Mouse (Mus musculus): ENCODE data around the gene Mad1l1. TPM values are rescaled to one million over a fixed set of nuclear protein-coding genes. Genes with fewer than 3 reads are reported as not detected.

Gene Mad1l1
- polyA plus RNA-seq, 1 experiment from 2014 or later = 42.3 TPM

DNA sequence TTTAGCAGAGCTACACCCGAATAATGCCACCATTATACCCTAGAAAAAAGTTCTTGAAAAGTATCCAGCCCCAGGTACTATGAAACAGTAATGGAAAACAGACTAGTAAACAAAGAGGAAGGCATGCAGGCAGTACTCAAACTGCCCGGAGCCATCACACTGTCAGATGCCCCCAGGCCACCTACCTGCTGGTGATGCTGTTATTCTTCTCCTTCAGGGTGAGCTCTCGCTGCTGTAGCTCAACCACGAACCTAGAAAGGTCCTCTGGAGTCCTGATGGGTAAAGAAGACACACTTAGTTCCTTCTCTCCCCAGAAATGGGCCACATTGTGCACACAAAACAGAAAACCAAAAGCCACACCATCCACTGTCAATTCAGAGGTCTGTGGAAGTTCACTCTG lies 60.0 kb downstream of the Mad1l1 start:
- DNase-seq (ENCODE audit: low spot score) (no peak), ATAC-seq (replicated peaks; ENCODE audit: low FRiP score, low TSS enrichment, low read depth) (no peak)
- no peak overlapping the region for H3K4me3 ChIP-seq (ENCODE audit: low read depth, low read length)
- H3K4me2 ChIP-seq (ENCODE audit: low read length) = no peak overlapping the region
- 88% methylated on average over 4 of the region's 4 CpGs for WGBS
- no peaks in the 10 kb centered on the region for H3K27me3 ChIP-seq (replicated peaks; ENCODE audit: control insufficient read depth, insufficient read depth, low read length)
- H3K9ac ChIP-seq (ENCODE audit: low read length) = no peak overlapping the region
- no peaks in the 10 kb centered on the region for H3K9me3 ChIP-seq (ENCODE audit: control insufficient read depth, low read length)
- H3K27ac ChIP-seq (ENCODE audit: low read depth) = no peak overlapping the region
- H3K4me1 ChIP-seq (replicated peaks; ENCODE audit: control insufficient read depth, insufficient read depth, low read length) = no peaks in the 10 kb centered on the region
- peaks cover 7% of the 10 kb centered on the region; the same call in 1 of the 2 replicates for H3K36me3 ChIP-seq (ENCODE audit: control insufficient read depth, insufficient read depth, low read length)

DNA sequence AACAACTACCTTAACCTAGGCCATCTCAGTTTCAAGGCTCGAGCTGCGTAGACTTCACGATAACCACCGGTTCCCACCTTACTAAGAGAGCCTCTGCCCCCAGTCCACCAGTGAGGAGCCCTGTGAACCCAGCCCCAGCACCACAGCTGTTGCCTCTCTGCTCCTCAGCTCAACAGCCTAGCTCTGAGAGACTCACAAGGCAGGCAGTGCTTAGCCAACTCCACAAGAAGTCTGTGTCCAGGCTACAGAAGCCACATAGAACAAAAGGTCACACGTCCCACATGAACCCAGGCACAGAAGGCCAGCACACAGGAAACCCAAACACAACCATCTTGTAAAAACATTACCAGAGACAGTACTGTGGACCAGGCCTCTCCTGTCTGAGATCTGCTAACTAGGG lies 62.7 kb downstream of the Mad1l1 start:
- H3K4me2 ChIP-seq (ENCODE audit: low read length) = no peak overlapping the region
- WGBS = 88% methylated on average over 5 of the region's 5 CpGs
- no peak for ATAC-seq (replicated peaks; ENCODE audit: low FRiP score, low TSS enrichment, low read depth)
- DNase-seq (ENCODE audit: low spot score) = no peak
- no peak overlapping the region for H3K27ac ChIP-seq (ENCODE audit: low read depth)
- no peak overlapping the region for H3K4me3 ChIP-seq (ENCODE audit: low read depth, low read length)
- no peaks in the 10 kb centered on the region for H3K4me1 ChIP-seq (replicated peaks; ENCODE audit: control insufficient read depth, insufficient read depth, low read length)
- H3K36me3 ChIP-seq (ENCODE audit: control insufficient read depth, insufficient read depth, low read length) = peaks cover 7% of the 10 kb centered on the region; the same call in 1 of the 2 replicates
- H3K9ac ChIP-seq (ENCODE audit: low read length) = no peak overlapping the region
- no peaks in the 10 kb centered on the region for H3K27me3 ChIP-seq (replicated peaks; ENCODE audit: control insufficient read depth, insufficient read depth, low read length)
- no peaks in the 10 kb centered on the region for H3K9me3 ChIP-seq (ENCODE audit: control insufficient read depth, low read length)

DNA sequence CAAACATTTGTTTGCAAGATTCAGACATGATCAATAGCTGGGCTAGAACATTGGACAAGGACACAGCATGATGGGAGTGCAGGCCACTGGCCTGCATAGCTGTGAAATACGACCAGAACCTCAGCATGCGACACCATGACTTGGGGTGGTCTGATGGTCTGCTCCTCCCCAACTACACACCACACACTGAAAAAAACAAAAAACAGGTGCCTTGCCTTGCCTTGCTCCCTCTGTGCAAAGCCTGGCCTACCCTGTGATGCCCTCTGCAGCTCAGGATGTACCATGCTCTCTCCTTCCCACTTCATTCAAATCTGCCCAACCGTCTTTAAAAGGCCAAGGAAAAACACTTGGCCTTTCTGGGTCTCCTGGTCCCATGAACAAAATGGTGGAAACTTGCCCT lies 63.3 kb downstream of the Mad1l1 start:
- DNase-seq (ENCODE audit: low spot score) (no peak), ATAC-seq (replicated peaks; ENCODE audit: low FRiP score, low TSS enrichment, low read depth) (no peak)
- H3K4me3 ChIP-seq (ENCODE audit: low read depth, low read length) = no peak overlapping the region
- peaks cover 7% of the 10 kb centered on the region; the same call in 1 of the 2 replicates for H3K36me3 ChIP-seq (ENCODE audit: control insufficient read depth, insufficient read depth, low read length)
- no peaks in the 10 kb centered on the region for H3K9me3 ChIP-seq (ENCODE audit: control insufficient read depth, low read length)
- no peaks in the 10 kb centered on the region for H3K27me3 ChIP-seq (replicated peaks; ENCODE audit: control insufficient read depth, insufficient read depth, low read length)
- no peaks in the 10 kb centered on the region for H3K4me1 ChIP-seq (replicated peaks; ENCODE audit: control insufficient read depth, insufficient read depth, low read length)
- WGBS = 86% methylated on average over 3 of the region's 3 CpGs
- H3K4me2 ChIP-seq (ENCODE audit: low read length) = no peak overlapping the region
- H3K9ac ChIP-seq (ENCODE audit: low read length) = no peak overlapping the region
- H3K27ac ChIP-seq (ENCODE audit: low read depth) = no peak overlapping the region

DNA sequence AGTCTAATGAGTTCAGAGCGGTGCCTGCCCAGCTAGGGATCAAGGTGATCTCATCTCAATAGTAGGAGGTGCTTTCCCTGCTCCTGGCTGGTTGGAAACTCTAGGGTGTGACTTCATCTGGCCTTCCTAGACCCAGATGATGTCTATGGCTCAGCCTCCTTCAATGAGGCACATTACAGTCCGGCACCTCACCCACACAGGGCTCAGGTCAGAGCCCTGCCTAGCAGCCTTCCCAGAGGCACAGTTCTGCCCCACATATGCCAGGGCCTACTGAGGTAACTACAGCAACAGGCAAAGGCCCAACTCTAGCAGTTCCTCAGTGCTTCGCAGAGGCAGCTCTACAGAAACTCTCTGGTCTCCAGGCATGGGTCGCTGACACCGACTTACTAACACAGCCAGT lies 63.9 kb downstream of the Mad1l1 start:
- DNase-seq (ENCODE audit: low spot score) (no peak), ATAC-seq (replicated peaks; ENCODE audit: low FRiP score, low TSS enrichment, low read depth) (no peak)
- 92% methylated on average over 5 of the region's 5 CpGs for WGBS
- no peaks in the 10 kb centered on the region for H3K9me3 ChIP-seq (ENCODE audit: control insufficient read depth, low read length)
- no peaks in the 10 kb centered on the region for H3K27me3 ChIP-seq (replicated peaks; ENCODE audit: control insufficient read depth, insufficient read depth, low read length)
- no peak overlapping the region for H3K27ac ChIP-seq (ENCODE audit: low read depth)
- H3K4me3 ChIP-seq (ENCODE audit: low read depth, low read length) = no peak overlapping the region
- no peak overlapping the region for H3K4me2 ChIP-seq (ENCODE audit: low read length)
- H3K9ac ChIP-seq (ENCODE audit: low read length) = no peak overlapping the region
- H3K4me1 ChIP-seq (replicated peaks; ENCODE audit: control insufficient read depth, insufficient read depth, low read length) = no peaks in the 10 kb centered on the region
- peaks cover 7% of the 10 kb centered on the region; the same call in 1 of the 2 replicates for H3K36me3 ChIP-seq (ENCODE audit: control insufficient read depth, insufficient read depth, low read length)

GRCm38 (mm10) chr5:140256685-140257084 lies 64.7 kb downstream of the Mad1l1 start:
- H3K4me1 ChIP-seq (replicated peaks; ENCODE audit: control insufficient read depth, insufficient read depth, low read length) = no peaks in the 10 kb centered on the region
- no peak overlapping the region for H3K9ac ChIP-seq (ENCODE audit: low read length)
- peaks cover 7% of the 10 kb centered on the region; the same call in 1 of the 2 replicates for H3K36me3 ChIP-seq (ENCODE audit: control insufficient read depth, insufficient read depth, low read length)
- 91% methylated on average over 10 of the region's 10 CpGs for WGBS
- no peak overlapping the region for H3K27ac ChIP-seq (ENCODE audit: low read depth)
- ATAC-seq (replicated peaks; ENCODE audit: low FRiP score, low TSS enrichment, low read depth) = no peak
- H3K27me3 ChIP-seq (replicated peaks; ENCODE audit: control insufficient read depth, insufficient read depth, low read length) = no peaks in the 10 kb centered on the region
- no peak overlapping the region for H3K4me2 ChIP-seq (ENCODE audit: low read length)
- no peak overlapping the region for H3K4me3 ChIP-seq (ENCODE audit: low read depth, low read length)
- no peaks in the 10 kb centered on the region for H3K9me3 ChIP-seq (ENCODE audit: control insufficient read depth, low read length)
- DNase-seq (ENCODE audit: low spot score) = no peak

DNA sequence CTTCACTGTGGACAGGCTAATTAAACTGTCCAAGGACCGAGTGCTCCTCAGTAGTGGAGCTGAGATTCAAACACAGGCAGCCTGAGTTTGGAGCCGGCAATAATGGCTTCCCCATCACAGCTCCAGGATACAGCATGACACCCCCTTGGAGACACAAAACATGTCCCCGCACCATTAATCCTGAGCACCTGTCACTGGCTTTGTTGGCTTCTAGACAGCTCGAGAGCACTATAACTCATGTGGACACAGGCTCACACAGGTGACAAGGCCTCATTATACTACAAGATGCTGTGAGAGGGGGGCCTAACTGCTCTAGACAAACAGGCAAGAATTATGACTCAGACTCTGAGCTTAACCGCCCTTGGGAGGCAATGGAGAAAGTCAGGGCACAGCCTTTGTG lies 66.1 kb downstream of the Mad1l1 start:
- Histone ChIP-seq H3K27ac (ENCODE audit: low read depth) (no peak overlapping the region), H3K4me2 (ENCODE audit: low read length) (no peak overlapping the region), H3K27me3 (replicated peaks; ENCODE audit: control insufficient read depth, insufficient read depth, low read length) (no peaks in the 10 kb centered on the region), H3K4me1 (replicated peaks; ENCODE audit: control insufficient read depth, insufficient read depth, low read length) (no peaks in the 10 kb centered on the region), H3K9ac (ENCODE audit: low read length) (no peak overlapping the region), H3K9me3 (ENCODE audit: control insufficient read depth, low read length) (no peaks in the 10 kb centered on the region), H3K36me3 (ENCODE audit: control insufficient read depth, insufficient read depth, low read length) (no peaks in the 10 kb centered on the region; the same call in 1 of the 2 replicates), H3K4me3 (ENCODE audit: low read depth, low read length) (no peak overlapping the region)
- ATAC-seq (replicated peaks; ENCODE audit: low FRiP score, low TSS enrichment, low read depth) = no peak
- WGBS = 84% methylated on average over 5 of the region's 5 CpGs
- no peak for DNase-seq (ENCODE audit: low spot score)

DNA sequence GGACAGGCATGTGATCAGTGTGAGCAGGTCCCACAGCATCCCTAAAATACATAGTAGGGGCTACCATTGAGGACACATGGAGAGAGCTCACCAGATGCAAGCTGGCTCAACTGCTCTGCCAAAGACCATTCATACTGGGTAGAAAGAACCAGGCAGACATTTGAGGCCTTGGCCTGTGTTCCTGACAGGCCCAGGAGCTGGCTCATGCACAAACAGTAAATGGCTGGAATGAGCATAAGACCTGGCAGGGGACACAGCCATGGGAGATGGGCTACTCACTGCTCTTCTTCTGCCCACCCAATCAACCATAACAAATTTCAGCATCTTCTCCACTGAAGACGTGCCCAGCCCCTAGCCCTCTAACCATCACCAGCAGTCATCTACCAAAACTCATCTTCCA lies 66.7 kb downstream of the Mad1l1 start:
- Histone ChIP-seq H3K9me3 (ENCODE audit: control insufficient read depth, low read length) (no peaks in the 10 kb centered on the region), H3K4me1 (replicated peaks; ENCODE audit: control insufficient read depth, insufficient read depth, low read length) (no peaks in the 10 kb centered on the region), H3K27ac (ENCODE audit: low read depth) (no peak overlapping the region), H3K4me2 (ENCODE audit: low read length) (no peak overlapping the region), H3K36me3 (ENCODE audit: control insufficient read depth, insufficient read depth, low read length) (no peaks in the 10 kb centered on the region; the same call in 1 of the 2 replicates), H3K27me3 (replicated peaks; ENCODE audit: control insufficient read depth, insufficient read depth, low read length) (no peaks in the 10 kb centered on the region), H3K4me3 (ENCODE audit: low read depth, low read length) (no peak overlapping the region), H3K9ac (ENCODE audit: low read length) (no peak overlapping the region)
- 95% methylated on average over 1 of the region's 1 CpGs for WGBS
- no peak for ATAC-seq (replicated peaks; ENCODE audit: low FRiP score, low TSS enrichment, low read depth)
- DNase-seq (ENCODE audit: low spot score) = no peak

DNA sequence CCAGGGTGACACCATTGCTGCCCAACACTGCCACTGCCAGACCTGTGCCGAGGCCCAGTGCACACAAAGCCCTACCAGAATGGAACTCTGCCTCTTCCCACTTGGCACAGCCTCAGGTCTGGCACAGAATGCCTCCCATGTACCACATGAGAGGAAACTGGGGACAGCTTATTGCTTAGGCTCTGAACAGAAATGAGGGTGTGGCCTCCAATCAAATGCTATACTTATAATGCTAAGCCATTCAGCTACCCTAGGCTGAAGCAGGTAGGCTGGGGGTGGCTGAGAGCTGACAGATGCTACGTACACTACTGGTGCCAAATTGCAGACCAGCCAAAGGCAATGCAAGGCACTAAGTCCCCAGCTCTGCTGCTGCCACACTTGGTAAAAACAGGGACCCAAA lies 69.4 kb downstream of the Mad1l1 start:
- no peak overlapping the region for H3K9ac ChIP-seq (ENCODE audit: low read length)
- H3K27ac ChIP-seq (ENCODE audit: low read depth) = no peak overlapping the region
- H3K4me2 ChIP-seq (ENCODE audit: low read length) = no peak overlapping the region
- no peak overlapping the region for H3K4me3 ChIP-seq (ENCODE audit: low read depth, low read length)
- H3K36me3 ChIP-seq (ENCODE audit: control insufficient read depth, insufficient read depth, low read length) = no peaks in the 10 kb centered on the region; the same call in 1 of the 2 replicates
- ATAC-seq (replicated peaks; ENCODE audit: low FRiP score, low TSS enrichment, low read depth) = no peak
- WGBS = 95% methylated on average over 2 of the region's 2 CpGs
- H3K9me3 ChIP-seq (ENCODE audit: control insufficient read depth, low read length) = no peaks in the 10 kb centered on the region
- no peaks in the 10 kb centered on the region for H3K4me1 ChIP-seq (replicated peaks; ENCODE audit: control insufficient read depth, insufficient read depth, low read length)
- DNase-seq (ENCODE audit: low spot score) = no peak
- no peaks in the 10 kb centered on the region for H3K27me3 ChIP-seq (replicated peaks; ENCODE audit: control insufficient read depth, insufficient read depth, low read length)

GRCm38 (mm10) chr5:140250370-140250769 lies 71.0 kb downstream of the Mad1l1 start:
- H3K9ac ChIP-seq (ENCODE audit: low read length) = no peak overlapping the region
- H3K4me3 ChIP-seq (ENCODE audit: low read depth, low read length) = no peak overlapping the region
- H3K4me1 ChIP-seq (replicated peaks; ENCODE audit: control insufficient read depth, insufficient read depth, low read length) = no peaks in the 10 kb centered on the region
- no peak overlapping the region for H3K4me2 ChIP-seq (ENCODE audit: low read length)
- no peaks in the 10 kb centered on the region for H3K9me3 ChIP-seq (ENCODE audit: control insufficient read depth, low read length)
- DNase-seq (ENCODE audit: low spot score) = no peak
- H3K27me3 ChIP-seq (replicated peaks; ENCODE audit: control insufficient read depth, insufficient read depth, low read length) = no peaks in the 10 kb centered on the region
- H3K27ac ChIP-seq (ENCODE audit: low read depth) = no peak overlapping the region
- no peaks in the 10 kb centered on the region; the same call in 1 of the 2 replicates for H3K36me3 ChIP-seq (ENCODE audit: control insufficient read depth, insufficient read depth, low read length)
- no peak for ATAC-seq (replicated peaks; ENCODE audit: low FRiP score, low TSS enrichment, low read depth)
- WGBS = 87% methylated on average over 3 of the region's 3 CpGs

Measured in intestine, embryonic 14.5 days (tissue).